Mouse (Mus musculus): ENCODE results near the gene Ap5b1. TPM values are rescaled to one million over a fixed set of nuclear protein-coding genes. Genes with fewer than 3 reads are reported as not detected.

Gene Ap5b1
- polyA plus RNA-seq, 1 experiment from 2014 or later: 1.6 TPM

DNA sequence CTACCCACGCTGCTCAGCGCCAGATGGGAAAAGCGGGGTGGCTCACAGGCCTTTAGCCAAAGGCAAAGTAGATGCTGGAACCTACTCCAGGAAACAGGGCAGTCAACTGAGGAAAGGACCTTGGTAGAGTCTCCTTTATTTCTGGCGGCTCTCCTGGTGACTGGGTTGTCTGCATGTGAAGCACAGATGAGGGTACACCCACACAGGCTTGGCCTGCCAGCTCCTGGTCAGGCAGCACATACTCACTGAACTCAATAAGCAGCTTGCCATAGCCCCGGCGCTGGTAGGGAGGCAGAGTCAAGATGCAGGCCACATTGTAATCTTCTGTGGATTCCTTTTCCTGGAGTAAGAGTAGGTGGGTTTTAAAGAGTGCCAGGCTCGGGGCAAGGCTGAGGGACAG is 37.3 kb downstream of the Ap5b1 start:
- peaks cover 61% of the 10 kb centered on the region for H3K36me3 ChIP-seq (replicated peaks)
- 92% methylated on average over 7 of the region's 7 CpGs for WGBS

DNA sequence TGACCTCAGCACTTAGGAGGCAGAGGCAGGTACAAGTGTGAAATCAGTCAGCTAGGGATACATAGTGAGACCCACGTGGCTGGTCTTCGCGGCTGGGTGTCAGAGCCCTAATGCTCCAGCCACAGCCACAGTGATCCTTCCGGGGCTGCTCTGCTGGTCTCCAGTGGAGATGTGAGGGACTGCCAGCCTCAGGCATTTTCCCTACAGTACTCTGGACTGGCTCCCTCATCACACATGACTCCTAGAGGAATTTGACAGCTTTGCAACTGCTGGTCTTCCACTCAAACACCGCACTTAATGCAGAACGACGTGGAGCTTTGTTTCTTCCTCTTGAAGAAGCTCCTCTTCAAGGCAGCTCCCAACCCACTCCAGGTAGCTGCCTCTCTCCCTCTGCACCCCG is 38.4 kb downstream of the Ap5b1 start:
- Histone ChIP-seq H3K36me3 (replicated peaks) (peaks cover 61% of the 10 kb centered on the region), H3K4me2 (no peak overlapping the region), H3K4me1 (peaks cover 39% of the 10 kb centered on the region), H3K9me3 (no peaks in the 10 kb centered on the region), H3K27ac (no peak overlapping the region), H3K27me3 (no peaks in the 10 kb centered on the region), H3K4me3 (replicated peaks) (no peak overlapping the region), H3K9ac (no peak overlapping the region)
- no peak for ATAC-seq (ENCODE audit: low FRiP score)
- WGBS: 86% methylated on average over 8 of the region's 8 CpGs

More for the DNA sequence above, 37.3 kb downstream of the Ap5b1 start:
- no peak overlapping the region for H3K9ac ChIP-seq
- H3K27ac ChIP-seq: no peak overlapping the region
- H3K4me1 ChIP-seq: peaks cover 32% of the 10 kb centered on the region
- no peak overlapping the region for H3K4me3 ChIP-seq (replicated peaks)
- no peaks in the 10 kb centered on the region for H3K9me3 ChIP-seq
- no peak for ATAC-seq (ENCODE audit: low FRiP score)
- H3K27me3 ChIP-seq: no peaks in the 10 kb centered on the region
- no peak overlapping the region for H3K4me2 ChIP-seq

DNA sequence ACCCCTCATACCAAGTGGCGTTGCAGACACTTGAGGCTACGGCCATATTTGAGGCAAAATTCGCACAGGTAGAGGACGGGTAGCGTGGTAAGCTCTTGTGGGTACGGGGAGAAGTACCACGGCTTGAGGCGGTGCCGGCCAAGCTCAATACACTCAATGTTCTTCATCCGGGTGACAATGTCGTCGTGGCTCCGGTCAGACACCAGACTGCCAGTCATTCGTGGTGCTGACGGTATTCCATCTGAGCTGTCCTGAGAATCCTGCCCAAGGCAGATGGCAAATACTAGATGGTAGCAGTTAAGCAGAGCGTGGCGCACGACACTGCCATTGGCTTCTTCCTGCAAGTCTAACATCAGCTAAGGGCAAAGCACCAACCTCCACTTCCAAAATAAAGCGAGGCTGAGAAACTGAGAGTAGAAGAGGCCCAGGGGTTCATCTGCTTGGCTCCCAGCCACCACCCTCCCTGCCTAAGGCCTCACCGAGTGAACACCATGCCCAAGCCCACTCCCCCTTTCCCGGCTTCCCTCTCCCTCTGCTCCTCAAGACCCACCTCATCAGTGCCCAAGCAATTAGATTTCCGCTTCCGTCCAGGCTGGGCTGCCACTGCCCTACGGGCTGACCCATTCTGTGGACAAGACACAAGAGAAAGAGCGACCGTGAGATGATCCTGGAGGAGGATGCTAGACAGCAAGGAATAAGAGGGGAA is 40.0 kb downstream of the Ap5b1 start:
- Histone ChIP-seq H3K4me2 (no peak overlapping the region), H3K9ac (no peak overlapping the region), H3K36me3 (replicated peaks) (peaks cover 60% of the 10 kb centered on the region), H3K4me1 (peaks cover 33% of the 10 kb centered on the region), H3K27ac (no peak overlapping the region), H3K27me3 (0 out of 2 replicates have a peak, but pooled peaks cover 4% of the 10 kb centered on the region), H3K4me3 (replicated peaks) (no peak overlapping the region), H3K9me3 (no peaks in the 10 kb centered on the region)
- ATAC-seq (ENCODE audit: low FRiP score): no peak
- 95% methylated on average over 26 of the region's 26 CpGs for WGBS

DNA sequence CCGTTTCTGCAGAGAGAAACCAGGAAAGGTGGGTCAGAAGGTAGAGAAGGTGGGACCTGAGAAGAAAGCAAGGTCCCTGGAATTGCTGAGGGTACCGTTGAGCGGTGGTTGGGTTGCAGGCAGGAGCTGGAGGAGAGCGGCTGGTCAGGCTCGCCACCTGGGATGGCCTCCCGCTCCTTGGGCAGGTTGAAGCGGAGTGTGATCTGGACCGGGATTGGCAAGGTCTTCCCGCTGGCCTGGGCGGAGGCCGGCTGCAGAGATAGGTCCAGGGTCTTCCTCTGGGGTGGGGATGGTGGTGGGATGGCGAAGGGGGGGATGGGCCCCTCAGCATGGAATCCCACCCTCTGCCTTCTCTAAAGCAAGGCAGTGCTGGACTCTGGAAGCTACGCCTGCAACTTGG is 40.9 kb downstream of the Ap5b1 start:
- H3K36me3 ChIP-seq (replicated peaks): peaks cover 52% of the 10 kb centered on the region
- WGBS: 96% methylated on average over 13 of the region's 13 CpGs

DNA sequence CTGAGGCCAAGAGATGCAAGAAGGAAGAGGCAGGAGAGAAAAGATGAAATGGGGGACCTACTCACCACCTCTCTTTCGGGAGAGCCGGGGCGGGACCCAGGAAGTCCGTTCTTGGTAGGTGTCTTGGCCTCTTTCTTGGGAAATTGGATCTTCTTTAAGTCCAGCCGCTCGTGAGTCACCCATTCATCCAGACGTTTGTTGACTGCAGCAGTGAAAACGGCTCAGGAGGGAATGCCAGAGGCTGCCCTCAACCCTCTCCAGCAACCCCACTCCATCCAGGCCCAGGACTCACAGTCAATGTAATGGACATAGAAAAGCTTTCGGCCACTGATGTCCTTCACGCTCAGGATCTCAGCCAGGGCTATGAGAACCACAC is 41.3 kb downstream of the Ap5b1 start:
- Histone ChIP-seq H3K9me3 (no peaks in the 10 kb centered on the region), H3K4me2 (peak overlapping the region; percentile 70), H3K4me3 (replicated peaks) (peak overlapping the region; percentile 66), H3K4me1 (peaks cover 22% of the 10 kb centered on the region), H3K27me3 (peaks cover 8% of the 10 kb centered on the region; the same call in 1 of the 2 replicates), H3K27ac (peak overlapping the region; percentile 97), H3K36me3 (replicated peaks) (peaks cover 47% of the 10 kb centered on the region), H3K9ac (peak overlapping the region; percentile 73)
- no peak for ATAC-seq (ENCODE audit: low FRiP score)
- whole genome bisulfite sequencing: 59% methylated on average over 10 of the region's 10 CpGs

More for the DNA sequence above, 40.9 kb downstream of the Ap5b1 start:
- Histone ChIP-seq H3K9ac (peak overlapping the region; percentile 73), H3K27me3 (peaks cover 8% of the 10 kb centered on the region; the same call in 1 of the 2 replicates), H3K4me2 (peak overlapping the region; percentile 70), H3K4me3 (replicated peaks) (peak overlapping the region; percentile 66), H3K9me3 (no peaks in the 10 kb centered on the region), H3K4me1 (peaks cover 24% of the 10 kb centered on the region), H3K27ac (peak overlapping the region; percentile 97)
- ATAC-seq (ENCODE audit: low FRiP score): no peak

DNA sequence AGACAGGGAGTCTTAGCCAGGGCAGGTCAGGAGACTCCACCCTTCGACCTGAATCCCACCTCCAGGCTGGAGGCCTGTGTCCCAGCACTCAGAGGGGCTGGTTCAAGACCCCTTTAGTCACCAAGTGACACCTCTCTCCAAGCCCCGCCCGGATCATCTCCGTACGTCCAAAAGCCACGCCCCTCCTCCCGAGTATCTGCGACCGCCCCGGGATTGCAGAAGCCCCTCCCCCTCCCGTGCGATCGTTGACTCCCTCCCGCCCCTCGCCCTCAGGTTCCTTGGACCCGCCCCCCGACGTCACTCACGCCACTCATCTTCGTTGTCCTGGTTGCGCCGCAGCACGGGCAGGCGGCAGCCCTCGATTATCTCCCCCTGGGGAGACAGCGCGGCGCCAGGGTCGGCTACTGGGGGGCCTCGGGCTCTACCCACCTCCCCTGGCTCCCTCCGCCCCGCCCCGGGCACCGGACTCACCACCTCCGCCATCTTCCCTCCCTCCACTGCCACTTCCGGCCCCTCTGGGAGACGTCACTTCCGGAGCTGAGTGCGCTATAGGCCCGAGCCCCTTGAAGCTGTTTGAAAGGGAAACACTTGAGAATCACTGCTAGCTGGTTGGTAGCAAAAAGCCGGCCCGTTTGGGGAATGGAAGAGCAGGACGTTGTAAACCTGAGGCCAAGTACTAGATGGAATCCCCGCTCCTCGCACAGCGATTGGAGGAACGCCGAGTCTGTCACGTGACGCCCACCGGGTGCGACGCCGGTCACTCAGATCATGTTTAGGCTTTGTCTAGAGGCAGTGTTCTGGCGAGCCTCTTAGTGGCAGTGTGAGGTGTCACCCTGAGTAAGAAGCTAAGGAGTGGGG is 42.0 kb downstream of the Ap5b1 start, which contains the start of gene Kat5:
TSS of gene Kat5 (minus strand) at position 691 of the 858 bp plus-strand sequence.
- under 1% methylated on average over 55 of the region's 55 CpGs for WGBS
- peak within 1 kb of the TSS; percentile 73 for H3K9ac ChIP-seq
- peak; percentile 94 for ATAC-seq (ENCODE audit: low FRiP score)

DNA sequence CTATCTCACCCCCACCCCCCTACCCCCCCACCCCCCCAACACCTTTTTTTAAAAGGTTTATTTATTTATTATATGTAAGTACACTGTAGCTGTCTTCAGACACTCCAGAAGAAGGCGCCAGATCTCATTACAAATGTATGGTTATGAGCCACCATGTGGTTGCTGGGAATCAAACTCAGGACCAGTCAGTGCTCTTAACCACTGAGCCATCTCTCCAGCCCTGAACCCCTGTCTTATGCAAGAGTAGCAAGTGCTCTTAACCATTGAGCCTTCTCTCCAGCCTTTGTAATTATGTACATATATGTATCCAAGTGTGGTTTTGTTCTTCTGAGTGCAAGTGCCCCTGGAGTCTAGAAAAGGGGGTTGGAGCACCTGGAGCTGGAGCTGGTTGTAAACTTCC is 44.1 kb downstream of the Ap5b1 start:
- Histone ChIP-seq H3K4me1 (peaks cover 22% of the 10 kb centered on the region), H3K27me3 (peaks cover 8% of the 10 kb centered on the region; the same call in 1 of the 2 replicates), H3K9ac (no peak overlapping the region), H3K36me3 (replicated peaks) (peaks cover 19% of the 10 kb centered on the region), H3K9me3 (no peaks in the 10 kb centered on the region), H3K4me3 (replicated peaks) (no peak overlapping the region), H3K27ac (no peak overlapping the region), H3K4me2 (no peak overlapping the region)
- 86% methylated on average over 1 of the region's 1 CpGs for WGBS
- ATAC-seq (ENCODE audit: low FRiP score): no peak

More for the DNA sequence above, 42.0 kb downstream of the Ap5b1 start, which contains the start of gene Kat5:
- H3K27ac ChIP-seq: peak within 1 kb of the TSS; percentile 97
- H3K36me3 ChIP-seq (replicated peaks): peaks cover 41% of the 10 kb centered on the region
- peaks cover 8% of the 10 kb centered on the region; the same call in 1 of the 2 replicates for H3K27me3 ChIP-seq
- peaks cover 22% of the 10 kb centered on the region for H3K4me1 ChIP-seq
- H3K4me3 ChIP-seq (replicated peaks): peak within 1 kb of the TSS; percentile 66
- H3K4me2 ChIP-seq: peak within 1 kb of the TSS; percentile 70
- H3K9me3 ChIP-seq: no peaks in the 10 kb centered on the region

DNA sequence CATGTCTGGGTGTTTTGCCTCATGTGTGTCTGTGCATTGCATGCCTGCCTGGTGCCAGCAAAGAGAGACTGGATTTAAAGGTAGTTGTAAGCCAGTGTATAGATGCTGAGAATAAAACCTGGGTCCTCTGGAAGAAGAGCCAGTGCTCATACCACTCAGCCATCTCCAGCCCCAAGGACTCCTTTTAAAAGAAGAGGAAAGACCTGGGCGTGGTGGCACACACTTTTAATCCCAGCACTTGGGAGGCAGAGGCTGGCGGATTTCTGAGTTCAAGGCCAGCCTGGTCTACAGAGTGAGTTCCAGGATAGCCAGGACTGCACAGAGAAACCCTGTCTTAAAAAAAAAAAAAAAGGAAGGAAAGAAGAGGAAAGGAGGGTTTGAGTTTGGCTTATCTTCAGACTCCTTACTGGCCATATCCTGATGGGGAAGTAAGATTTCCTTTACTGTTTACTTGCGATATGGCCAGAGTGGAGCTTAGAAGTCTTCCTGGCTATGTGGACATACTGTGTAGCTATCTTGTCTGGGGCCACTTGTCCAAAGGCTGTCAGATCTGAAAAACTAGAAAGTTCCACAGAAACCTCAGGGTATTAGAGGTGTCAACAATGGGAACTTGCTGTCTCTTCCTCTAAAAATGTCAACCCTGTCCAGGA is 45.1 kb downstream of the Ap5b1 start:
- no peaks in the 10 kb centered on the region for H3K9me3 ChIP-seq
- WGBS: 75% methylated on average over 3 of the region's 3 CpGs

DNA sequence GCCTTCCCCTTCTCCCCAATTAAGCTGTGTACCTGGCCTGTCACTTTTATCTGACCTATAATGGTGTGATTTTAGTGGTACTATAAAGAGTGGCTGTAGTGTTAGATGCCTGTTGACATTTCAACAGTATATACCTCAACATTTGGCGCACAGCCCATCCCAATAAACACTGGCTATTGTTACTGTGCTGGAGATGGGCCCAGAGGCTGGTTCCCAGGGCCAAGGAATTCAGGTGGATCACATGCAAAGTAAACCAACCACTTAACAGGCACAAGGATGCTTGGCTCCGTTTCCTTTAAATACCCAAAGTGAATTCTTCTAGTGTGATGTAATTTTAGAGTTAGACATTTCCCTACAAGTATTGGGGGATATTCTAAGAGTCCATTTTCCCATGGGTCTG is 47.1 kb downstream of the Ap5b1 start:
- H3K9ac ChIP-seq: no peak overlapping the region
- H3K27me3 ChIP-seq: peaks cover 13% of the 10 kb centered on the region; the same call in 1 of the 2 replicates
- WGBS: 80% methylated on average over 2 of the region's 2 CpGs
- H3K4me2 ChIP-seq: no peak overlapping the region
- no peaks in the 10 kb centered on the region for H3K36me3 ChIP-seq (replicated peaks)
- H3K9me3 ChIP-seq: no peaks in the 10 kb centered on the region
- ATAC-seq (ENCODE audit: low FRiP score): no peak
- H3K4me3 ChIP-seq (replicated peaks): no peak overlapping the region
- peaks cover 7% of the 10 kb centered on the region for H3K4me1 ChIP-seq
- H3K27ac ChIP-seq: no peak overlapping the region

More for the DNA sequence above, 45.1 kb downstream of the Ap5b1 start:
- Histone ChIP-seq H3K36me3 (replicated peaks) (peaks cover 10% of the 10 kb centered on the region), H3K4me2 (no peak overlapping the region), H3K9ac (no peak overlapping the region), H3K27ac (no peak overlapping the region), H3K4me3 (replicated peaks) (no peak overlapping the region), H3K4me1 (peaks cover 22% of the 10 kb centered on the region), H3K27me3 (peaks cover 8% of the 10 kb centered on the region; the same call in 1 of the 2 replicates)
- ATAC-seq (ENCODE audit: low FRiP score): no peak

DNA sequence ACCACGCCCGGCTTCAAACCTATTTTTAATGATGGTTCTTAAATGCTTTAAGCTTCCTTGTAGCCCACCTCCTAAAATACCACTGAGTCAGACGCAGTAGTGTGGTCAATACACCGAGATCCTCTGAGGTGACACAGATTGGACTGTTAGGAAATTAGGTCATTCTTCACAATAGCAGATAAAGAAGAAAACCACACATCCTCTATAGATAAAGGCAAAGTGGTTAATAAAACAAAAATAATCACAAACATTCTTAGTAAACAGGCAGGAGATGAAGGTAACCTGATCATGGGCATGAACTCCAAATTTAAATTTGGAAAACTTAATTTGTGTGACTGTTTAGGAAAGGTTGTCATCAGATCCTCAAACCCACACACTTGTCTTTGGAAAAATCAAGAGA is 52.2 kb downstream of the Ap5b1 start:
- H3K36me3 ChIP-seq (replicated peaks): no peaks in the 10 kb centered on the region
- H3K9ac ChIP-seq: no peak overlapping the region
- no peak overlapping the region for H3K4me3 ChIP-seq (replicated peaks)
- 90% methylated on average over 4 of the region's 4 CpGs for WGBS
- no peak overlapping the region for H3K4me2 ChIP-seq
- H3K9me3 ChIP-seq: no peaks in the 10 kb centered on the region
- peaks cover 8% of the 10 kb centered on the region for H3K27me3 ChIP-seq
- no peak overlapping the region for H3K27ac ChIP-seq
- H3K4me1 ChIP-seq: no peaks in the 10 kb centered on the region
- no peak for ATAC-seq (ENCODE audit: low FRiP score)

Data from forebrain, embryonic 12.5 days (tissue).